In genomic region chr2:29621163-29621562, GRCm38 (mm10) we compare ENCODE assay signal across 8 mouse cellular contexts. TPM values are rescaled to one million over a fixed set of nuclear protein-coding genes. Genes with fewer than 3 reads are reported as not detected.
DNase-seq lines count a peak whose midpoint lies in the region; ATAC-seq and TF ChIP-seq lines count a peak whose summit lies in the region.

No protein-coding gene starts in this region.

- no peaks in the 10 kb centered on the region for H3K9me3 ChIP-seq in kidney, postnatal 0 days (replicated peaks; ENCODE audit: low read length)
- H3K9me3 ChIP-seq in hindbrain, embryonic 11.5 days (ENCODE audit: control insufficient read depth, low read length): no peaks in the 10 kb centered on the region
- H3K9me3 ChIP-seq in midbrain, embryonic 13.5 days: no peaks in the 10 kb centered on the region

- TF ChIP-seq POLR2A in bone marrow macrophage, adult 2 months (IDR thresholded peaks at IDR 0.05; ENCODE audit: borderline replicate concordance, low read depth, low read length): no peak

- TF ChIP-seq CTCF in kidney, postnatal 0 days (IDR thresholded peaks at IDR 0.05; ENCODE audit: low read depth): no peak
- no peak for TF ChIP-seq CTCF in bone marrow macrophage, adult 2 months (IDR thresholded peaks at IDR 0.05; ENCODE audit: low read depth, low read length)

- peak overlapping the region; percentile 75 for H3K4me2 ChIP-seq in kidney, postnatal 0 days (ENCODE audit: low read length)
- peak overlapping the region; percentile 84 for H3K4me2 ChIP-seq in hindbrain, embryonic 11.5 days (replicated peaks; ENCODE audit: low read depth, low read length)
- H3K4me2 ChIP-seq in midbrain, embryonic 13.5 days (replicated peaks): peak overlapping the region; percentile 92

- H3K36me3 ChIP-seq in kidney, postnatal 0 days (ENCODE audit: insufficient read depth, low read length): no peaks in the 10 kb centered on the region
- no peaks in the 10 kb centered on the region for H3K36me3 ChIP-seq in hindbrain, embryonic 11.5 days (ENCODE audit: control insufficient read depth, insufficient read depth, low read length)
- no peaks in the 10 kb centered on the region for H3K36me3 ChIP-seq in midbrain, embryonic 13.5 days

- no peaks in the 10 kb centered on the region for H3K27me3 ChIP-seq in kidney, postnatal 0 days (ENCODE audit: insufficient read depth, low read length)
- H3K27me3 ChIP-seq in hindbrain, embryonic 11.5 days (ENCODE audit: control insufficient read depth, insufficient read depth, low read length): no peaks in the 10 kb centered on the region
- no peaks in the 10 kb centered on the region for H3K27me3 ChIP-seq in midbrain, embryonic 13.5 days

- WGBS in kidney, postnatal 0 days: 67% methylated on average over 10 of the region's 10 CpGs
- WGBS in hindbrain, embryonic 11.5 days: 81% methylated on average over 10 of the region's 10 CpGs
- WGBS in midbrain, embryonic 13.5 days: 79% methylated on average over 10 of the region's 10 CpGs

- H3K4me1 ChIP-seq in kidney, postnatal 0 days (replicated peaks; ENCODE audit: insufficient read depth, low read length): 0 out of 2 replicates have a peak, but pooled peaks cover 7% of the 10 kb centered on the region
- peaks cover 54% of the 10 kb centered on the region for H3K4me1 ChIP-seq in bone marrow macrophage, adult 2 months (ENCODE audit: control insufficient read depth, insufficient read depth, low read length)
- peaks cover 8% of the 10 kb centered on the region for H3K4me1 ChIP-seq in hindbrain, embryonic 11.5 days (replicated peaks; ENCODE audit: control insufficient read depth, insufficient read depth, low read length)
- peaks cover 35% of the 10 kb centered on the region for H3K4me1 ChIP-seq in midbrain, embryonic 13.5 days (replicated peaks)

- H3K9ac ChIP-seq in kidney, postnatal 0 days (ENCODE audit: low read depth, low read length): no peak overlapping the region
- H3K9ac ChIP-seq in hindbrain, embryonic 11.5 days (ENCODE audit: low read depth, low read length): no peak overlapping the region
- H3K9ac ChIP-seq in midbrain, embryonic 13.5 days (replicated peaks): peak overlapping the region; percentile 93

- ATAC-seq in kidney, postnatal 0 days (replicated peaks; ENCODE audit: low FRiP score, low read depth): no peak
- ATAC-seq in hindbrain, embryonic 11.5 days (ENCODE audit: low FRiP score): no peak
- no peak for ATAC-seq in midbrain, embryonic 13.5 days
- ATAC-seq in megakaryocyte-erythroid progenitor cell, adult 5-6 weeks (replicated peaks; ENCODE audit: low FRiP score, low TSS enrichment, poor library complexity, severe bottlenecking): no peak

- no peak overlapping the region for H3K27ac ChIP-seq in kidney, postnatal 0 days
- no peak overlapping the region for H3K27ac ChIP-seq in bone marrow macrophage, adult 2 months (ENCODE audit: insufficient read depth, low read depth, low read length)
- no peak overlapping the region for H3K27ac ChIP-seq in hindbrain, embryonic 11.5 days (ENCODE audit: low read depth, low read length)
- no peak overlapping the region for H3K27ac ChIP-seq in midbrain, embryonic 13.5 days

- 0 out of 2 replicates have a peak overlapping the region, but pooled peaks have one; percentile 76 for H3K4me3 ChIP-seq in kidney, postnatal 0 days (replicated peaks; ENCODE audit: low read depth, low read length)
- H3K4me3 ChIP-seq in bone marrow macrophage, adult 2 months (ENCODE audit: insufficient read depth, low read length): peak overlapping the region; percentile 89
- H3K4me3 ChIP-seq in hindbrain, embryonic 11.5 days (ENCODE audit: low read depth, low read length): peak overlapping the region; percentile 81
- H3K4me3 ChIP-seq in midbrain, embryonic 13.5 days (replicated peaks): peak overlapping the region; percentile 84

- DNase-seq in kidney, postnatal 0 days (ENCODE audit: low spot score): no peak
- no peak for DNase-seq in kidney, adult 9 months
- DNase-seq in hindbrain, embryonic 11.5 days (ENCODE audit: low spot score): no peak
- DNase-seq in spleen, postnatal 36 days (ENCODE audit: low spot score in 2 of 2): no peak
- no peak for DNase-seq in cerebellum, adult 18-20 months

RNA-seq across cellular contexts. Expression of gene Rapgef1, which starts 1.6 kb away (rescaled TPM):
- polyA plus RNA-seq in kidney, postnatal 0 days (2015; fragmentation: Nextera tagmentation; extraction: Ambion mirVana): 10.4 and 12.0 TPM in 2 replicates
- 20.5 and 23.6 TPM in 2 replicates for polyA plus RNA-seq in bone marrow macrophage, adult 2 months (2012; ENCODE audit: insufficient read depth, insufficient read length, missing spikeins)
- polyA plus RNA-seq in hindbrain, embryonic 11.5 days (2014; fragmentation: Nextera tagmentation; extraction: Ambion mirVana): 13.3 and 14.3 TPM in 2 replicates
- 16.7 and 19.8 TPM in 2 replicates for polyA plus RNA-seq in midbrain, embryonic 13.5 days (2015; fragmentation: Nextera tagmentation; extraction: Ambion mirVana)
- total RNA-seq in megakaryocyte-erythroid progenitor cell, adult 5-6 weeks (2014; fragmentation: Nextera tagmentation): 52.4 and 58.0 TPM in 2 replicates
- total RNA-seq in megakaryocyte-erythroid progenitor cell, adult 5-6 weeks (2017): 30.6 and 41.4 TPM in 2 replicates
